Mouse (Mus musculus) CH12.LX (cell line): ENCODE data around the gene Inafm2. TPM values are rescaled to one million over a fixed set of nuclear protein-coding genes. Genes with fewer than 3 reads are reported as not detected.

Experiments
- DNase-seq: peaks from one replicate; pipeline ENCODE4 v3.0.0-alpha.2; 2013; ENCODE audit errors: extremely low read depth
- H3K27ac ChIP-seq: 2 replicates; pipeline ENCODE4 v1.5.1; 2012; ENCODE audit warnings: low read depth, mild to moderate bottlenecking, control low read depth, moderate library complexity; ENCODE audit not compliant: insufficient read depth
- H3K27me3 ChIP-seq: replicated peaks from 2 replicates; pipeline ENCODE3; 2012; ENCODE audit warnings: inconsistent platforms
- H3K36me3 ChIP-seq, 2 experiments: replicated peaks in 1 of 2; 2 replicates each; pipeline versions ENCODE3 to v1.6.1; 2012; ENCODE audit warnings: inconsistent platforms in 1 of 2, low read length in 1 of 2, mild to moderate bottlenecking in 1 of 2, mixed read lengths in 1 of 2, moderate library complexity in 1 of 2; ENCODE audit not compliant: control insufficient read depth in 1 of 2, insufficient read depth in 1 of 2
- H3K4me1 ChIP-seq, 2 experiments: 2 replicates each; pipeline ENCODE4 v1.6.1; 2012; ENCODE audit warnings: inconsistent platforms in 1 of 2, moderate library complexity in 1 of 2; ENCODE audit not compliant: insufficient read depth in 2 of 2, control insufficient read depth in 1 of 2
- H3K4me2 ChIP-seq: 2 replicates; pipeline ENCODE4 v1.6.1; 2012; ENCODE audit warnings: low read depth, mild to moderate bottlenecking, control low read depth; ENCODE audit not compliant: poor library complexity, insufficient read depth, severe bottlenecking
- H3K4me3 ChIP-seq, 3 experiments: fragments of 150-350 bp in 1 of 3; sonication (generic) in 1 of 3; replicated peaks in 1 of 3; 2 replicates each; pipeline versions ENCODE3 to v1.5.1; 2011 to 2012; ENCODE audit warnings: low read depth in 2 of 3, low read length in 2 of 3, mild to moderate bottlenecking in 2 of 3, moderate library complexity in 2 of 3, control low read depth in 1 of 3, improper control_type of control experiment in 1 of 3, inconsistent platforms in 1 of 3, mixed read lengths in 1 of 3; ENCODE audit not compliant: poor library complexity in 1 of 3
- H3K79me2 ChIP-seq: replicated peaks from 2 replicates; pipeline ENCODE4 v1.6.1; 2012; ENCODE audit warnings: mild to moderate bottlenecking, moderate library complexity; ENCODE audit not compliant: control insufficient read depth, poor library complexity, insufficient read depth, severe bottlenecking; ENCODE audit errors: extremely low read depth
- H3K9ac ChIP-seq: 2 replicates; pipeline ENCODE4 v1.6.1; 2012; ENCODE audit warnings: low read depth, mild to moderate bottlenecking, control low read depth, moderate library complexity; ENCODE audit not compliant: insufficient read depth
- H3K9me3 ChIP-seq: replicated peaks from 2 replicates; pipeline ENCODE3; 2012; ENCODE audit warnings: low read length, inconsistent platforms, mixed read lengths
- CHD1 ChIP-seq: IDR thresholded peaks from 2 replicates; pipeline ENCODE4 v1.6.1; 2012; ENCODE audit warnings: low read depth, low read length, improper control_type of control experiment, inconsistent platforms
- CHD2 ChIP-seq: IDR thresholded peaks from 2 replicates; pipeline ENCODE4 v1.6.1; 2011; ENCODE audit warnings: low read length, improper control_type of control experiment
- CTCF ChIP-seq, 2 experiments: IDR thresholded peaks in 1 of 2; conservative IDR thresholded peaks in 1 of 2; 2 replicates each; pipeline ENCODE4 v1.5.1; 2011 to 2012; ENCODE audit warnings: low read depth in 2 of 2, low read length in 2 of 2, improper control_type of control experiment in 1 of 2, inconsistent platforms in 1 of 2, mild to moderate bottlenecking in 1 of 2, moderate library complexity in 1 of 2
- E2F4 ChIP-seq: IDR thresholded peaks from 2 replicates; pipeline ENCODE4 v1.6.1; 2011; ENCODE audit warnings: low read depth, low read length, improper control_type of control experiment; ENCODE audit not compliant: insufficient replicate concordance
- EP300 ChIP-seq: IDR thresholded peaks from 2 replicates; pipeline ENCODE4 v1.6.1; 2011; ENCODE audit warnings: low read length, improper control_type of control experiment
- ETS1 ChIP-seq: conservative IDR thresholded peaks from 2 replicates; pipeline ENCODE4 v1.6.1; 2012; ENCODE audit warnings: low read depth, mild to moderate bottlenecking, inconsistent platforms, low read length, improper control_type of control experiment, moderate library complexity
- KAT2A ChIP-seq: IDR thresholded peaks from 2 replicates; pipeline ENCODE4 v1.6.1; 2012; ENCODE audit warnings: low read length, improper control_type of control experiment, inconsistent platforms; ENCODE audit not compliant: insufficient replicate concordance
- MAFK ChIP-seq: IDR thresholded peaks from 2 replicates; pipeline ENCODE4 v1.6.1; 2011; ENCODE audit warnings: low read length, improper control_type of control experiment; ENCODE audit not compliant: insufficient replicate concordance
- MAX ChIP-seq: IDR thresholded peaks from 2 replicates; pipeline ENCODE4 v1.6.1; 2011; ENCODE audit warnings: low read length, improper control_type of control experiment
- MAZ ChIP-seq: IDR thresholded peaks from 2 replicates; pipeline ENCODE4 v1.6.1; 2012; ENCODE audit warnings: low read depth, mild to moderate bottlenecking, inconsistent platforms, low read length, improper control_type of control experiment, moderate library complexity
- MEF2A ChIP-seq: IDR thresholded peaks from 2 replicates; pipeline ENCODE4 v1.6.1; 2014; ENCODE audit warnings: low read depth, mild to moderate bottlenecking, inconsistent platforms, low read length, improper control_type of control experiment, borderline replicate concordance
- MXI1 ChIP-seq: IDR thresholded peaks from 2 replicates; pipeline ENCODE4 v1.6.1; 2011; ENCODE audit warnings: mild to moderate bottlenecking, low read depth, low read length, improper control_type of control experiment
- NRF1 ChIP-seq: IDR thresholded peaks from 2 replicates; pipeline ENCODE4 v1.6.1; 2014; ENCODE audit warnings: low read depth, mild to moderate bottlenecking, inconsistent platforms, low read length, improper control_type of control experiment, moderate library complexity
- RAD21 ChIP-seq: IDR thresholded peaks from 2 replicates; pipeline ENCODE4 v1.6.1; 2011; ENCODE audit warnings: low read depth, mild to moderate bottlenecking, low read length, improper control_type of control experiment, moderate library complexity
- SIN3A ChIP-seq: IDR thresholded peaks from 2 replicates; pipeline ENCODE4 v1.6.1; 2012; ENCODE audit warnings: low read length, improper control_type of control experiment, inconsistent platforms
- SMC3 ChIP-seq: IDR thresholded peaks from 2 replicates; pipeline ENCODE4 v1.6.1; 2011; ENCODE audit warnings: low read depth, low read length, improper control_type of control experiment
- USF2 ChIP-seq: conservative IDR thresholded peaks from 2 replicates; pipeline ENCODE4 v1.6.1; 2011; ENCODE audit warnings: low read depth, low read length, improper control_type of control experiment
- ZC3H11A ChIP-seq: IDR thresholded peaks from 2 replicates; pipeline ENCODE4 v1.6.1; 2012; ENCODE audit warnings: low read depth, mild to moderate bottlenecking, inconsistent platforms, low read length, improper control_type of control experiment
- dilution Hi-C: fragments of 300-500 bp; cut with MboI; formaldehyde crosslinking; loops from 2 replicates; pipeline ENCODE4 v1.14.3; 2020; ENCODE audit warnings: low sequenced_read_pairs; ENCODE audit not compliant: extremely low pct_unique_long_range_greater_than_20kb, extremely low pct_ligation_motif_present
- in situ Hi-C: fragments of 300-500 bp; cut with MboI; formaldehyde crosslinking; loops from 3 replicates; pipeline ENCODE4 v1.14.3; 2019; ENCODE audit warnings: low sequenced_read_pairs, low pct_ligation_motif_present, low pct_unique_long_range_greater_than_20kb, mixed read lengths
- polyA plus RNA-seq: library from polyadenylated mRNA; unstranded; fragments of >175 nt; gene quantifications from 2 replicates; pipeline ENCODE4 v1.2.1, GENCODE M21; 2012; ENCODE audit warnings: low read depth; ENCODE audit not compliant: insufficient read length
- total RNA-seq, 2 experiments: library from RNA; depleted of rRNA; stranded (reverse); fragments of 300-350 nt in 1 of 2; fragments of >200 nt in 1 of 2; gene quantifications; 2 replicates each; pipeline ENCODE4 v1.2.3; 2012 to 2014

Gene Inafm2
- total and polyA plus RNA-seq, 3 experiments: 2.7 to 4.2 (median 3.6) TPM

DNA sequence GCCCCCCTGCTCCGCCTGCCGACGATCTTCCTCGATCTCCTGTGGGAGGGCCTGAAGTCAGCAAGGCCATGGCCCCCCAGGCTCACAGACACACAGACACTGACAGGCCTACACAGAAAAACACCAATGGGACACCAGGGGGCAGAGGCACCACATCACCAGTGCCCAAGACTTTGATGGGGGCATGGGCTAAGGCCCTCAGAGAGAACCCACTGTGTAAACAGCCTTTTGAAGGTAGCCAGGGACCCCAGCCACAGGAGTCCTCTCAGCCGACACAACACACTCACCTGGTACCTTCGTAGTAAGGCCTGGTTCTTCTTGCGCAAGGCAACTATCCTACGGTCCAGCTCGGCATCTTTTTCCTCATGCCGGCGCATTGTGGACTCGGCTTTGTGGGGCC, 15.8 kb downstream of the Inafm2 start:
- Histone ChIP-seq H3K27ac (no peak overlapping the region), H3K4me1 (peaks cover 9 to 31% of the 10 kb centered on the region in 2 experiments)

DNA sequence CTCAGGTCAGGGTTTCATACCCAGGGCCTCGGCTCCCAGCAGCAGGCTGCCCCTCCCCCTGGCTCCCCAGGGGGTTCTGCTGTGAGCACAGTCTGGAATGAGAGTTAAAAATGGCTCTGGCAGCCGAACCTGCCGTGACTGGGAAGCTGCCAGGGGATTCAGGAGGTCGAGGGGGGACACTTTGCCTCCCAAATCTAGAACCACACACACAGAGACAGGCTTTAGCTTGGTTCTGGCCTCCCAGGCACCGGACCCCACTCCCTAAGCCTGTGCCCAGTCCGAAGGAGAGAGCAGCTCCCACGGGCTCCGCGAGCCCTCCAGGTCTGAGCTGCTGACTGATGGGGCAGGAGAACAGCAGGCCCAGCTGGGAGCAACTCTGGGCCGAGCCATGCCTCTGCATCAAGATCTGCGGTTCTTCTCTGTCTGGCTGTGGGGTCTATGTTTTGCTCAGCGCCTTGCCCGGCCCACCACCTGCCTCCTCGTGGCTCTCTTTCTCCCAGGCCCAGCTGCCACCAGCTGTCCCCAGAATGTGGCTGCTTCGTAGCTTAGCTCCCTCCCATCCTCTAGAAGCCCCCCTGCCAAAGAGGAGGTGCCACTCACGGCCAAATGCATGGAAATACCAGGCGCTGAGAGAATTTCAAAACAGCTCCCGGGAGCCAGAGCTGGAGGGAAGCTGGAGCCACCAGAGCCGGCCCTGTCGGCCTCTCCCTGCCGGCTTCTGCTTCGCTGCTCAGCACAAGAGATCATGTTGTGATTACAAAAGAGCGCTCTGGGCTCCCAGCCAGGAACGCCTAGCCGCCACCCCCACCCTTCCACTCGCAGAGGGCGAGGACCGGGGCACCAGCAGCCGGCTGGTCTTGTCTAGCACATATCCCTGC, 16.6 kb downstream of the Inafm2 start, which contains the start of gene Ccdc9b:
Ccdc9b (minus strand) TSS at position 756 of the 878 bp plus-strand sequence.
- Histone ChIP-seq H3K9me3 (no peaks in the 10 kb centered on the region), H3K27ac (no peak within 1 kb of the TSS), H3K27me3 (peaks cover 12% of the 10 kb centered on the region), H3K4me2 (no peak within 1 kb of the TSS), H3K79me2 (no peaks in the 10 kb centered on the region), H3K4me3 (no peak within 1 kb of the TSS), H3K36me3 (no peaks in the 10 kb centered on the region), H3K9ac (no peak within 1 kb of the TSS)
- dilution Hi-C loops: no loop called here
- no peak for DNase-seq
- TF ChIP-seq E2F4 (no peak), MAZ (no peak), MEF2A (no peak), USF2 (no peak), SIN3A (no peak), CHD1 (no peak), CTCF (conservative IDR thresholded peaks at IDR 0.05 in 1 of 2, IDR thresholded peaks at IDR 0.05 in 1 of 2; ENCODE audit: low read depth in 2 of 2, low read length in 2 of 2) (no peak), EP300 (no peak), MAX (no peak), KAT2A (no peak), MXI1 (no peak), CHD2 (no peak), MAFK (no peak), NRF1 (no peak), ZC3H11A (no peak)
- TF ChIP-seq, all 38 proteins: peak for 0
- peaks cover 12 to 39% of the 10 kb centered on the region in 2 experiments for H3K4me1 ChIP-seq
- in situ Hi-C loops: loop anchor here (10.0 to 25.0 kb wide), 2 partner anchors 213 to 425 kb away; no protein-coding TSS in a partner anchor

More for the DNA sequence above, 15.8 kb downstream of the Inafm2 start:
- Histone ChIP-seq H3K36me3 (no peaks in the 10 kb centered on the region), H3K79me2 (no peaks in the 10 kb centered on the region), H3K27me3 (peaks cover 13% of the 10 kb centered on the region), H3K4me3 (no peak overlapping the region), H3K4me2 (no peak overlapping the region), H3K9ac (no peak overlapping the region), H3K9me3 (no peaks in the 10 kb centered on the region)
- dilution Hi-C loops (no loop called here), in situ Hi-C loops (loop anchor here (10.0 to 25.0 kb wide), 2 partner anchors 213 to 426 kb away; no protein-coding TSS in a partner anchor)
- no peak for TF ChIP-seq MAFK
- peak in 1 of 2 experiments; percentile 44; a peak in 2 of 4 replicates for TF ChIP-seq CTCF (conservative IDR thresholded peaks at IDR 0.05 in 1 of 2, IDR thresholded peaks at IDR 0.05 in 1 of 2; ENCODE audit: low read depth in 2 of 2, low read length in 2 of 2)
- no peak for TF ChIP-seq ETS1
- TF ChIP-seq MAZ: no peak
- peak; percentile 49 for TF ChIP-seq SMC3
- TF ChIP-seq RAD21: peak; percentile 33
- DNase-seq: no peak
